Mouse (Mus musculus) stomach, embryonic 16.5 days (tissue): ENCODE measurements around the gene Bace2. TPM values are rescaled to one million over a fixed set of nuclear protein-coding genes. Genes with fewer than 3 reads are reported as not detected.

Experiments used
- ATAC-seq: fragments of 200-750 bp; cut with Nextera tagmentation; 2 replicates; pipeline ENCODE4 v1.8.0; 2017; ENCODE audit warnings: moderate number of reproducible peaks, moderate TSS enrichment; ENCODE audit not compliant: insufficient read depth, low FRiP score
- H3K27ac ChIP-seq: fragments of 300-500 bp; sonication (generic); 2 replicates; pipeline ENCODE4 v1.5.1; 2014; ENCODE audit warnings: low read length
- H3K27me3 ChIP-seq: fragments of 300-500 bp; sonication (generic); 2 replicates; pipeline ENCODE4 v1.6.1; 2014; ENCODE audit warnings: low read length, control low read depth, mixed read lengths; ENCODE audit not compliant: control insufficient read depth, insufficient read depth
- H3K36me3 ChIP-seq: fragments of 300-500 bp; sonication (generic); 2 replicates; pipeline ENCODE4 v1.6.1; 2014; ENCODE audit warnings: low read length; ENCODE audit not compliant: control insufficient read depth, insufficient read depth
- H3K4me1 ChIP-seq: fragments of 300-500 bp; sonication (generic); 2 replicates; pipeline ENCODE4 v1.6.1; 2014; ENCODE audit warnings: low read length, control low read depth, mixed read lengths; ENCODE audit not compliant: control insufficient read depth, insufficient read depth
- H3K4me2 ChIP-seq: fragments of 300-500 bp; sonication (generic); 2 replicates; pipeline ENCODE4 v1.6.1; 2014; ENCODE audit warnings: low read depth, low read length, mixed read lengths
- H3K4me3 ChIP-seq: fragments of 300-500 bp; sonication (generic); replicated peaks from 2 replicates; pipeline ENCODE4 v1.5.1; 2014; ENCODE audit warnings: mild to moderate bottlenecking, low read length
- H3K9ac ChIP-seq: fragments of 300-500 bp; sonication (generic); 2 replicates; pipeline ENCODE4 v1.6.1; 2014; ENCODE audit warnings: low read length
- H3K9me3 ChIP-seq: fragments of 300-500 bp; sonication (generic); replicated peaks from 2 replicates; pipeline ENCODE4 v1.6.1; 2016; ENCODE audit warnings: low read length, control low read depth; ENCODE audit not compliant: control insufficient read depth
- WGBS: fragments of 180-500 bp; shearing (Covaris S2); extraction: QIAGEN DNeasy Blood & Tissue Kit; methylation state at CpG from one replicate; pipeline ENCODE4 v1.1.7; 2014; 5-methylcytosine and 5-hydroxymethylcytosine counted together
- polyA plus RNA-seq: library from polyadenylated mRNA; unstranded; fragments of >200 nt; fragmentation: Nextera tagmentation; extraction: Ambion mirVana; gene quantifications from 2 replicates; pipeline ENCODE4 v1.2.1, GENCODE M21; 2015

Gene Bace2
- polyA plus RNA-seq, 1 experiment from 2014 or later, result 116 TPM

GRCm38 (mm10) chr16:97353013-97353412, 3.5 kb upstream of the Bace2 start:
- Histone ChIP-seq H3K27me3 (no peaks in the 10 kb centered on the region), H3K9ac (no peak overlapping the region), H3K4me3 (no peak overlapping the region), H3K4me2 (no peak overlapping the region), H3K36me3 (no peaks in the 10 kb centered on the region), H3K4me1 (peaks cover 9% of the 10 kb centered on the region; the same call in 1 of the 2 replicates), H3K27ac (peak overlapping the region; percentile 67; the same call in 1 of the 2 replicates), H3K9me3 (no peaks in the 10 kb centered on the region)
- no peak for ATAC-seq
- 39% methylated on average over 2 of the region's 2 CpGs for WGBS

- Histone ChIP-seq H3K27ac (no peak overlapping the region), H3K9me3 (no peaks in the 10 kb centered on the region), H3K4me2 (no peak overlapping the region), H3K4me1 (peaks cover 9% of the 10 kb centered on the region), H3K9ac (no peak overlapping the region), H3K4me3 (no peak overlapping the region), H3K36me3 (no peaks in the 10 kb centered on the region), H3K27me3 (no peaks in the 10 kb centered on the region; the same call in 1 of the 2 replicates)
- WGBS, result 64% methylated on average over 2 of the region's 2 CpGs
- ATAC-seq, result no peak
Measured at GRCm38 (mm10) chr16:97354632-97355031, 1.9 kb upstream of the Bace2 start.

DNA sequence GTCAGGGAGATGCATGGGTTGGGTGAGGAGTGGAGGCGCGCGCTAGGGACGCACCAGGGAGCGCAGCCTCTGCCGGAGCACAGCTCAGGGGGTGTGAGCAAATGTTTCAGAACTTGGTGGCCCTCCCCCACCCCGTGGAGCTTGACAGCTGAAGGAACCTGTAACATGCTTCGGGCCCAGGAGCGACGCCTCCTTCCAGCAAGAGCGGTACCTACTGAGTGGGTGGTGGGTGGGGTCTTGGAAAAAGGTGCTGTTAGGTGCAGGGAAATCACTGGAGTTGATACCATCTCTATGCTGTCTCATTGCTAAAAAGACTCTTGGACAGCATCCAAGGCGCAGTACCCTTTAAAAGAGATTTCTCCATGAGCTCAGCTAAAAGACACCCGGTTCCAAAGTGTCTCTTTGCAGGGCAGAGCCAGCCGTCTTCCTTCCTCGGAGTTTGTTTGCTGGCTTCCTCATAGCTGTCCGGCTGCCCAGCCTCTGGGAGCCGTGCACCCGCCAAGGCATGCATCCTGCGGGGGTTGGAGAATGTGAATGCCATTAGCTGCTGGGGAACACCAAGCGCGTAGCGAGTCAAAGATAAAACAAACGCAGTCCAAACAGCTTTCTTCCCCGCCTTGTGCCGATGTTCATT, 763 bp downstream of the Bace2 start:
- H3K27ac ChIP-seq, result peak overlapping the region; percentile 81
- peaks cover 13% of the 10 kb centered on the region for H3K4me1 ChIP-seq
- H3K4me3 ChIP-seq, result peak overlapping the region; percentile 77
- peak overlapping the region; percentile 100 for H3K4me2 ChIP-seq
- H3K36me3 ChIP-seq, result no peaks in the 10 kb centered on the region
- H3K9ac ChIP-seq, result peak overlapping the region; percentile 82
- H3K9me3 ChIP-seq, result no peaks in the 10 kb centered on the region
- WGBS, result under 1% methylated on average over 25 of the region's 25 CpGs
- ATAC-seq, result peak; percentile 76
- no peaks in the 10 kb centered on the region; the same call in 1 of the 2 replicates for H3K27me3 ChIP-seq

GRCm38 (mm10) chr16:97362231-97362888, 5.8 kb downstream of the Bace2 start:
- no peak overlapping the region for H3K4me2 ChIP-seq
- H3K27me3 ChIP-seq, result no peaks in the 10 kb centered on the region; the same call in 1 of the 2 replicates
- peak; percentile 86 for ATAC-seq
- H3K9me3 ChIP-seq, result no peaks in the 10 kb centered on the region
- no peaks in the 10 kb centered on the region for H3K36me3 ChIP-seq
- H3K9ac ChIP-seq, result no peak overlapping the region
- H3K4me3 ChIP-seq, result no peak overlapping the region
- H3K4me1 ChIP-seq, result peaks cover 4% of the 10 kb centered on the region
- WGBS, result 60% methylated on average over 8 of the region's 8 CpGs
- peak overlapping the region; percentile 64 for H3K27ac ChIP-seq

DNA sequence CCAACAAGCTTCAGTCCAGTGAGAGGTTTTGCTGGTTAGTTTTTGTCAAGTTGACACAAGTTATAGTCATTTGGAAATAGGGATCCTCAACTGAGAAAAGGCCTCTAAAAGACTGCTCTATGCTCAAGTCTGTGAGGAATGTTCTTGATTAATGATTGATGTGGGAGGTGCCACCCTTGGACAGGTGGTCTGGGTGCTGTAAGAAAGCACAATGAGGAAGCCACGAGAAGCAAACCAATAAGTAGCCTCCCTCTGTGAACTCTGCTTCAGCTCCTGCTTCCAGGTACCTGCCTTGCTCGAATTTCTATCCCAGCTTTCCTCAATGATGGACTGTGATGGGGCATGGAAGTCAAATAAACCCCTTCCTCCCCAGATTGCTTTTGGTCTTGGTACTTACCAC, 9.6 kb downstream of the Bace2 start:
- ATAC-seq, result no peak
- WGBS, result 25% methylated on average over 2 of the region's 2 CpGs

GRCm38 (mm10) chr16:97370258-97370657, 13.7 kb downstream of the Bace2 start:
- Histone ChIP-seq H3K4me1 (no peaks in the 10 kb centered on the region), H3K36me3 (no peaks in the 10 kb centered on the region), H3K4me3 (no peak overlapping the region), H3K27ac (no peak overlapping the region), H3K4me2 (no peak overlapping the region), H3K27me3 (no peaks in the 10 kb centered on the region), H3K9ac (no peak overlapping the region), H3K9me3 (no peaks in the 10 kb centered on the region)
- peak; percentile 50; the same call in 1 of the 2 replicates for ATAC-seq
- WGBS, result 60% methylated on average over 4 of the region's 4 CpGs

More for the DNA sequence above, 9.6 kb downstream of the Bace2 start:
- peaks cover 3% of the 10 kb centered on the region; the same call in 1 of the 2 replicates for H3K4me1 ChIP-seq
- H3K9me3 ChIP-seq, result no peaks in the 10 kb centered on the region
- no peak overlapping the region for H3K4me3 ChIP-seq
- no peak overlapping the region for H3K27ac ChIP-seq
- no peak overlapping the region for H3K9ac ChIP-seq
- H3K4me2 ChIP-seq, result no peak overlapping the region
- no peaks in the 10 kb centered on the region for H3K27me3 ChIP-seq
- no peaks in the 10 kb centered on the region for H3K36me3 ChIP-seq

- 61% methylated on average over 2 of the region's 2 CpGs for WGBS
- ATAC-seq, result no peak
Measured at GRCm38 (mm10) chr16:97387955-97388354, 31.4 kb downstream of the Bace2 start.

GRCm38 (mm10) chr16:97391289-97391688, 34.7 kb downstream of the Bace2 start:
- Histone ChIP-seq H3K9me3 (no peaks in the 10 kb centered on the region), H3K27ac (no peak overlapping the region), H3K27me3 (no peaks in the 10 kb centered on the region), H3K4me3 (no peak overlapping the region), H3K9ac (no peak overlapping the region), H3K4me1 (no peaks in the 10 kb centered on the region), H3K36me3 (no peaks in the 10 kb centered on the region), H3K4me2 (no peak overlapping the region)
- no peak for ATAC-seq
- WGBS, result 14% methylated on average over 2 of the region's 2 CpGs

More at GRCm38 (mm10) chr16:97387955-97388354, 31.4 kb downstream of the Bace2 start:
- H3K4me1 ChIP-seq, result no peaks in the 10 kb centered on the region
- no peaks in the 10 kb centered on the region for H3K9me3 ChIP-seq
- no peak overlapping the region for H3K27ac ChIP-seq
- H3K4me2 ChIP-seq, result no peak overlapping the region
- no peaks in the 10 kb centered on the region for H3K36me3 ChIP-seq
- H3K4me3 ChIP-seq, result no peak overlapping the region
- no peaks in the 10 kb centered on the region for H3K27me3 ChIP-seq
- no peak overlapping the region for H3K9ac ChIP-seq

GRCm38 (mm10) chr16:97391701-97392384, 35.3 kb downstream of the Bace2 start:
- Histone ChIP-seq H3K4me1 (no peaks in the 10 kb centered on the region), H3K9me3 (no peaks in the 10 kb centered on the region), H3K4me2 (no peak overlapping the region), H3K27ac (no peak overlapping the region), H3K4me3 (no peak overlapping the region), H3K9ac (no peak overlapping the region), H3K27me3 (no peaks in the 10 kb centered on the region), H3K36me3 (no peaks in the 10 kb centered on the region)
- no peak for ATAC-seq
- WGBS, result 37% methylated on average over 3 of the region's 3 CpGs
